Mouse (Mus musculus): ENCODE measurements around the gene Ctnna3.

Ctnna3 gene

DNA sequence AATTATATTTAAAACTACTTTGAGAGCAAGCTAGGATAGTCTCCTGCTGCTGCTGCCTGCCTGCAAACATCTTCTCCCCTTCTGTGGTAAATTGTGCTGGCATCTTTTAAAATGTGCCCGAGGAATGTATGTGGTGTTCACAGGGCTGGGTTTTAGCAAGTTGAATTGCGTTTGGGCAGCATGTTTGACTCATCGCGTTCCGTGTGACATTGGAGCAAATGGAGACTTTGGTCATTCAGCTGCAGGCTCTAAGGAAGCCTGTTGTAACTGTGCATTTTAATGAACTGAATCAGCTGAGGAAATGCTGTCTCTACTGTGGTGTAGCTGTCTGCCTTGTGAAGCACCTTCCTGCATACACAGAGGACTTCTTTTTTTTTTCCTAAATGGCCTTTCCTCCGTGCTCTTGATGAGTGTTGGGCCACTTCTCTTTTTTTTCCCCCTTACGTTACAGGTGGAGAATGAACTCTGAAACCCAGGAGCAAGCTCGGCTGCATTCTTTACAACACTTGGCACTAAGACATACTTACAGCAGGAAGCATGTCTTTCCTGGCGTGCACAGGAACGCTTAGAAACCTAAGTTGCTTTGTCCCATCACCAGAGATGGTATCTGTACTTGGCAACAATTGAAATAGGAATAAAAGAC, 646.6 kb downstream of the Ctnna3 start:
- DNase-seq (ENCODE audit: low spot score) = no peak

DNA sequence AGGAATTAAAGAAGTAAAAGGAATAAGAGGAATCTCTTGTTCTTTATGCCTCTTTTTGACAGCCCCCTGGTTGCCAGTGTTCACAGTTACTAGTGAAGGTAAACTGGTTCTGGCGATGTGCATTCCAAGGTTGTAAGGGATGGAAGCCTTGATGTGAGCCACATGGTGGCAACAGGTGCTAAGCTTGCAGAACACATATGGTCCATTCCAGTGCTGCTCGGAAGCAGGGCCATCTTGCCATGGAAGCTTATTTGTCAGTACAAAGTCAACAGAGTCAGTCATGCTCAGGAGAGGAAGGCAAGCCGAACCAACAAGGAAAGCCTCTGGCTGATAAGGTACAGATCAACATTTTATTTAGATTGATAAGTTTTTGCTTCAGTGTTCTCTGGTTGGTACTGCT, 652.4 kb downstream of the Ctnna3 start:
- DNase-seq (ENCODE audit: low spot score) = no peak

DNA sequence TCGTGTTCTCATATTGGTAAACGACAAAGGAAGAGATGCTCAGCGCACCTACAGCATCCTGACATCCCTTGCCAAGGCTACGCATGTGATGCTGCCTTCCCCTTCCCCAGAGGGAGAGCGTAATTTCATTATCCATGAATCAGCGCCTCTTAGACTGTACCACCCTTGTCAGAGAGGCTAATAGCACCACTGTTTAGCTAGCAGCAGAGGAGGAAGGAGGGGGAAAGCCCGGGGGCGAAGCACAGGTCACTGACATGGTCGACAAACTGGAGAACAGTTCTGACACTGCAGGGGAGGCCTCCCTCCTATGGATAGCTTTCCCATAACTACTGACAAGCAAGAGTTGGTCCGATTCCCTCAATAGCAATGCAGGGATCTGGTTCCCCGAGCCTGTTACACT, 653.9 kb downstream of the Ctnna3 start:
- no peak for DNase-seq (ENCODE audit: low spot score)

DNA sequence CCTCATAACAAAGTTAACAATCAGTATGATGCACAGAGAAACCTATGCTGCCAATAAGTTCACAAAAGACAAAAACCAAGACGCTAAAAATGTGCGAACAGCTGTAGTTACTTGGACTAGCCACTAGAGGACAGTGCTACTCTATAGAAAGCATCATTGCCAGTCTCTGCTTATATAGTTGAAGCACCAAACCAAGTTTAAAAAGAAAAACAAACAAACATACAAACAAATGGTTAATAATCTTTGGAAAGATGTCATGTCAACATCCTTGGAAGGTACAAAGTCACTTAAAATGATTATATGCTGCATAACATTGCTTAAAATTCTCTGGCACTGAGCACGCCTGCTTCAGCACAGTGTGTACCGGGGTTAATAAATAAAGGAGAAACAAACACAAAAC, 654.6 kb downstream of the Ctnna3 start:
- no peak for DNase-seq (ENCODE audit: low spot score)

DNA sequence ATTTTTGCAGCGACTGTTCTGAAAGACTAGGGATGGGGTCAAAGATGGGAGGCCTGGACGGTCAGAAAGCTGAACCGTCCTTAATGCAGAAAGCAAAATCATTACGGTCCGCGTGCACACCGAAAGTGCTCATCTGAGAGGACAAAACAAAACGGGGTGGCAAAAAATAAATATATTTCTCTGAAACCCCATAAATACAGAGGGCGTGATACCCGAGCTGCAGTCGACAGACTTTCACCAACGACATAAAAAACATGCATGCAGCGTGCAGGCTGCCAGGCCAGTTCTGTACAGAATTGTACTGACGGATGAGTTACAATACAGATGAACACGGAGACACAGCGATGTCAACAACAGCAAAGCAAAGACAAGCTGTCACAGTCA, 656.3 kb downstream of the Ctnna3 start:
- no peak for DNase-seq (ENCODE audit: low spot score)

DNA sequence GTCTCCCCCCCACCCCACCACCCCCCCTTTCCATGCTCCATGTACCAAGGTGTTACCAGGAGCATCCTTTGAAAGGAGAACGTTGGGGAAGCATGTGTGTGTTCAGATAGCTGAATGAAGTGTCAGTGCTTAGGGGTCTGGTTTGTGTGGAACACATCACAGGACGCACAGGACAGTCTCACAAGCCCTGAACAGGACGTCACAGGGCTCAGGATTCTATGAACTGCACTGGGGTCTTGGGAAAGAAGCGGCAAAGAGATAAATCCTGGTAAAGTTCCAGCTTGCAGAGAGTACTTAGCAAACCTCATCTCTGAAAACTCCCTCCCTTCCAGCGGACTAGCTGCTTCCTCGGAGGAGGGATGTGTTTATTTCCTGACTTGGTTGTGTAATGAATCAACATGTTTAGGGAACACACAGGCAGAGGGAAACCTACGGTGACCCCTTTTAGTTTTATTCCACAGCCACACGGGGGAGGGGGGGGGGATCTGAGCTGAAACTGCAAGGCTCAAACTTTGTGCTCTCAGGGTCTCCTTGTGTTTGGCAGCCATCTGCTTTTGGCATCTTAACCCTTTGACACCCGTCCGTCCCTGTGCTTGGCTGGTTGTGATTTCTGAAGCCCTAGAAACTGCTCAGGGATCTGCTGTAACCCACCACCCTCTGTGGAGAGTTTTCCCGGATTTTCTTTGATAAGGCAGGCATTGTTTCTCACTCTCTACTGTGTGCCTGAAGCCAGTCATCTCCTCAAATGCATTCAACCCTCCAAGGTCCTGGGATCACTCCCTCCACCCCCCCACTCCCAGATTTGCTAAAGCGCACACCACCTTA, 656.9 kb downstream of the Ctnna3 start:
- DNase-seq (ENCODE audit: low spot score) = no peak

DNA sequence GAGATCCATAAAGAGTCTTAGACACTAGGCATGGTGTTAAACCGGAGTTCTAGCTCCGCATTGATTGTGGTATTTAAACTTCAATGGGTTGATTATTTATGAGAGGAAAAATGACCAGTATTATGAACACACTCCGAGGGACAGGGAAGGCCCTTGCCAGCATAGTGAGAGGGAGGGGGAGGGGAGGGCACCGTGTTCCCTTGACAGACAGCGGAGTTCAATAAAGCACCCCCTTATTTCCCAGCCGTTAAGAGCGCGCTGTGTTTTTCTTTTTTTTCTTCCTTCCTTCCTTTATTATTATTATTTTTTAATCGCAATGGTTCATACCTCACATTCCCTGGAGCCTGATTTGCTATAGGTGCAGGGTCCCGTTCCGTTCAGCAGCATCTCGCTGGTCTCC, 657.6 kb downstream of the Ctnna3 start:
- no peak for DNase-seq (ENCODE audit: low spot score)

DNA sequence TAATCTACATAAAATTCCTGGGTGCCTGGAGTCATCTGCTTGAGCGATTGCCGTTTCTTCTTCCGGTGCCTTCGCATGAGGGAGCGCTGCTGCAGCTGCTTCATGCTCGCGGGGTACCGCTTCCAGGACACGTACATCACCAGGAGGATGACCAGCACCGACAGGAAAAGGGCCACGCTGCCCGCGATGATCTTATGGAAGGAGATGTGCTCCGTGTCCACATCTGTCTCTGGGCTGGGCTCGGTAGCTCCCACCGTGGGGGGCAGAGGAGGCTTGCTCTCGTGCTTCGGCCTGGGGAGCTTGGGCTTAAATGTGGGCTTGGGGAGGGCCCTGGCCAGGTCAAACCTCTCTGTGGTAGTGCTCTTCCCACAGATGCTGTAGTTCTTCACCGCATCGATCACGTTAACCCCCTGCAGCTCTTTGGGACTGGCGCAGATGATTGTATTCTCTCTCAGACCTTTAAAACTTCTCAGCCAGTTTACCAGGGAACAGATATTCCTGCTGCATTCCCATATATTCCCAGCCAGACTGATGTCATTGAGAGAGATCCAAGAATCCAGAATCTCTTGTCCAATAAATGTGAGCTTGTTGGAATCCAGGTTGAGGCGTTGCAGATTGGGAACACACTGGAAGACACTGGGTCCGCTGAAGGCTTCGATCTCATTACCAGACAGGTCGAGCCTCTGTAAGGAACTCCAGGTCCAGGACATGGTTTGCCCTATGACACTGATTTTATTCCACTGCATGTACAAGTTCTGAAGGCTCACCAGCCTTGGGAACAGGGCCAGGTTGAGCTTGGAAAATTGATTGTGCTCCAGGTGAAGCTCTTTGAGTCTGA, 658.3 kb downstream of the Ctnna3 start:
- DNase-seq (ENCODE audit: low spot score) = no peak

DNA sequence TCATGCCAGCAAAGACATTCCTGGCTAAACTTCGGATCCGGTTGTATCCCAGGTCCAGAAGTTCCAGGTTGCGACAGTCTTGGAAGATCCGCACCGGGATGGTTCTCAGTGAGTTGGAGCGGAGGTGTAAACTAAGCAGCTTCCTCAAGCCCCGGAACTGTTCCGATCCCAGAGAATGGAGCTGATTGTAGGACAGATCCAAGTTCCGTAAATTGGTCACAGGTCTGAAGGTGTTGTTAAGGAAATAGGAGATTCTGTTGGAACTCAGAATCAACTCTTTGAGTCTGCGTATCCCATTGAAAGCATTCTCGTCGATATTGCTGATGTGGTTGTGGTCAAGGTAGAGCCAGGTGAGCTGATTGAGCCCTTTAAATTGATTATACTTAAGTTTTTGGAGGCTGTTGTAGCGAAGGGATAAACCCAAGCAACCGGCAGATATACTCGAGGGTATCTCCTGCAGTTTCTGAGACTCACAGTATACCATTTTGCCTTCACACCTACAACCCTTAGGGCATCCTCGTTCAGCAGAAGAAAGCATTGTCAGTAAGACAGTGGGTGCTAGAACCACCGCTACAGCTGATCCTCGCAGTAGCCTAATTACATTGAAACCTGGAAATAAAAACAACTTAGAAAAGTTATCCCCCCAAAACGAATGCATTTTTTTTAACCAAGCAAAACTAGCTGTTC, 659.0 kb downstream of the Ctnna3 start:
- DNase-seq (ENCODE audit: low spot score) = no peak

DNA sequence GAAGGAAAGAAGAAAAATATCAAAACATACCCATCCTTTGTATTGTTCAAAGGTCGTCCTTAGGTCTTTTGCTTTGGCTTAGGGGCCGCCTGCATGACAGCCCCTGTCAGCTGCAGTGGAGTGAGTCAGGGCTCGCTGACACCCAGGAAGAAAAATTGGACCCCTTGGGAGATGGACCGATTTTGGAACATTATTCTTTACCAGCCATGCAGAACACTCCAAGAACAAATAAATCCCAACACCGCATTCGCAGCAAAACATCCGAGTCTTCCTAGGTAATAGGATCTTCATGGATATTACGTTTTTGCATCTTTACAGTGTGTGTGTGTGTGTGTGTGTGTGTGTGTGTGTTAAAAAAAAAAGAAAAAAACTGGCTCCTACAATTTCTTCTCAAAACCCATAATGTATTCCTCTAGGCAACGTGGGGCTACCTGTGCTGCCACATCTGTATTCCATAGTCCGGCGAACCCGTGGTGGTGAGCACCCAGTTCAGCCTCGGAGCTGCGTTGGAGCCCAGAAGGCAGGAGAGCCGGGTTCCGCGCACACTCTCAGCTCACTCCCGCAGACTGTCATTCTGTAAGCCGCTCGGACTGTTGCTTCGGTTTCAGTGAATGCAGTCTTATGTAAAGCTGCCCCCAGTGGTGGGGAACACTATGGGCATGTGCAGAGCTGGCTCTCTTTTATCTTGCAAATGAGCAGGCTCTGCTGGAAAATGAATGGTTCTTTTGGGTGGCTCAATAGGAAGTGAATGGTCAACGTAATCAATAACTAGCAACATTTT, 660.0 kb downstream of the Ctnna3 start, which contains the start of gene Lrrtm3:
Gene Lrrtm3, minus strand, starts transcription at position 598 of the 781 bp plus-strand sequence.
- peak; percentile 44 for DNase-seq (ENCODE audit: low spot score)

DNA sequence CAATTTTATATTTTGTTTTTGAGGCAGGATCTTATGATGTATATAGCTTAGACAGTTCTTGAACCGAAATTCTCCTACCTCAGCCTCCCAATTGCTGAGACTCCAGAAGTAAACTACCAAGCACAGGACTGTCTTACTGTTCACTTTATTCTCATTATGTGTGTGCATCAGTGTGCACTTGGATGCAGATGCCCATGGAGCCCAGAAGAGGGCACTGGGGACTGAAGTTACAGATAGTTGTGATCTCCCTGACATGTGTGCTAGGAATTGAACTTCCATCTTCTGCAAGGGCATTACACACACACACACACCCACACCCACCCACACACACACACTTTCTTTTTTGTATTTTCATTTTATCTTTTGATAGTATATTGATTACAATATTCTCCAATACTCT, 666.6 kb downstream of the Ctnna3 start:
- DNase-seq (ENCODE audit: low spot score) = no peak

DNA sequence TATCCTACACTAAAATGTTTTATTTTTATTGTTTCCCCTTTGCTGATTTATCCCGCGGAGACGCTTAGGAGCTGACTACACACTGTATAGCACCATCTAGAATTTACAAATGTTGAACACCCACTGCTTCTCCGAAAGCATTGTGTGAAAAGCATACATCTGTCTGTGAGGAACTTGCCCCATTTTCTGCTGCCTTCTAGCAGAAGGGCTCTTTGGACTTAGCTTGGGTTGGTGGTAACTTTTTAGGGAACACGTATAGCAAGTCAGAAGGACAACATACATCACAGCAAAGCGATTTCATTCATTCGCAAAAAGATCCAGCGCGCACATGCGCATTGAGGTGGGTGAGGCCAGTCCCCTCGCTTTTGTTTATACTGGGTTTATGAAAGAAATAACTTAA, 685.3 kb downstream of the Ctnna3 start:
- DNase-seq (ENCODE audit: low spot score) = no peak

DNA sequence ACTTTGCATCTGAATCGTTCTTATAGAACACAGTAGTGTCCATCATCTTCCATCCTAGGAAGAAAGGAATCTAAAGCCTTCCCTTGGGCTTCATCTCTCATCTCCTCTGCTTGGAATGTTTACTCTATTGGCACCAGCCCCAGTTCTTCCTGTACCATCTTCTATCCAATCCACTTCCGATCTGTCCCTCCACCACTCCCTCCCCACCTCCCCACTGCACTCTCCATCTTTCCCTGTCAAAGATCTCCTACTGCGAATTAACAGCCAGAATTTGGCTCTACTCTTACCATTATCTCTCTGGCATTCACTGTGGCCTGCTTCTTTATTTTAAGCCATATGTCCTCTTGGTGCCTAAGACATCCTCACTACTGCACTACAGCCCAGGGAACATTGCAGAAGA, 688.9 kb downstream of the Ctnna3 start:
- DNase-seq (ENCODE audit: low spot score) = no peak

DNA sequence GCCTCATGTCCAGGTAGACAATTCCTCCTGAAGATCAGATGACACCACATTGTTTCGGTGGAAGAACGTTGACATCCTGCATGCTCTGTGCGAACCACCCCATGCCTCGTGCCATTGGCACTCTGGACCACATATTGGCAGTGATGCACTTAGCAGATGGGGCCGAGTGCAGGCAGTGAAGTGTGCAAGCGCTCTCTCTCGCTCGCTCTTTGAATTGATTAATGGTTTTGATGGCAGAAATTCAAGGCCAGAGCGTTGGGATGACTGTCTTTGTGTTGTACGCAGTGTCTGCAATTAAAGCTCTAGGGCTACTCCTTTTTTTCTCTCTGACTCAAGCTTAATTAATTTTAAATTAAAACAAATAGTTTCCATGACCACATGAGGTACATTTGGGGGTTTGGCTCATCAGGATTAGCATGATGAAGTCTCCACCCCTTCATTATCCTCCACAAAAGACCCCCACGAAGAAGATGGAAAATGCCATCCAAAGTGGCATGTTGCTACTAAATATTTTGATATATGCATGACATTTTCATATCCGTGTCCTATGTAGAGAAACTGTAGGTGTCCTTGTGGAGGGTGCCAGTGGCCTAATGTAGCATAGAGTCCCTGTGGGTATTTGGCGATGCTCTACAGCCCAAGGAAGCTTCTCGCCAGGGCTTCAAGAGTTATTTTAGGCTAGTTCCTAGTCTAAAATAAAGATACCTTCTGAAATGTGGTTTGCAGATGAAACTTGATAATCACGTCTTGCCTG, 700.7 kb downstream of the Ctnna3 start:
- DNase-seq (ENCODE audit: low spot score) = no peak

DNA sequence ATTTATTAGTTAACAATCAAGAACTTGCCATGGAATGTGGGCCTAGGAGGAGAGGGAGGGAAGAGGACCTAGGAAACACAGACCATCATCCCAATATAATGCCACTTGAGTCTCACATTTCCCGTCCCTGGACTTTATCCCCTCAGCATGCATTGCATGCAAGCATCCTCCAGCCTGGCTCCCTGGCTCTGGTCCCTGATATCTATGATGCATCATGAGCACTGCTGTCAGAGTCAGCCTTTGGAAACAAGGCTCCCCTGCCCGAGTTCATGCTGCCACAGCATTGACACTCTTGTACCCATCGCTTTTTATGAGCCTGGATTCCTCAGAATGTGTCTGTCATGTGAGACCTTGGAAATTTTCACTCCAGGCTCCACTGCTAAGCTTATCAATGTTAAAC, 703.6 kb downstream of the Ctnna3 start:
- no peak for DNase-seq (ENCODE audit: low spot score)

DNA sequence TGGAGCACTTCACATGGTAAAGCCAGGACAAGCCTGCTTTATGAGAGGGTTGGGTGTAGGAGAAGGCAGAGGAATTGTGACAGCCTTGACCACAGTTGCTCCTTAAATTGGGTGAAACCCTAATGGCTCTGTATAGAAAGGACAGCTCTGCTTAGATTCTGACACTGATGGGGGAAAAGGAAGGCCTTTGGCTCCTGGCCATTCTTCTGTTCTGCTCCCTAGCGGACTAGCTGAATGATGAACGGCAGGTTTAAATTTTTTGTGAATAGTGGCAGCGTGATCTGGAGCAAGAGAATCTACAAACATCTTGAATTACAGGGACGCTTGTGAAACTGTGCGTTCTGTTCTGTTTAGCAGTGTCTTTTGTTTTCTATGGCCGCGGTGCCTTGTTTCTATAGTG, 705.6 kb downstream of the Ctnna3 start:
- no peak for DNase-seq (ENCODE audit: low spot score)

DNA sequence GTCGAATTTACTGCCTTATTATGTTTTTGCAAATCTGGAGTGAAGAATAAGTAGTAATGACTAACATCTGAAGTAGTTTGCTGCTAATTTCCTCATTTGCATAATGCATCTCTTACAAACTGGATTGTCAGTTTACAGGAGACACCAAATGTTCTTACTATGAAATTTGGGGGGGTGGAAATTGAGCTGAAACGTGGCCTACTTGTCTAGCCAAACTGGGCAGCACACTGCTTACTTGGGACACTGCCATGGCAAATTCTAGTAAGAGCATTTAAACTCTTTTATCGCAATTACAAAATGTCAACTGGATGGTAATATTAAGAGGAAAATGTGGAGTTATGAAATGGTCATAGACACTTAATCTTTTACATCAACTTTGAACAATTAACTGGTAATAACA, 716.6 kb downstream of the Ctnna3 start:
- DNase-seq (ENCODE audit: low spot score) = no peak

DNA sequence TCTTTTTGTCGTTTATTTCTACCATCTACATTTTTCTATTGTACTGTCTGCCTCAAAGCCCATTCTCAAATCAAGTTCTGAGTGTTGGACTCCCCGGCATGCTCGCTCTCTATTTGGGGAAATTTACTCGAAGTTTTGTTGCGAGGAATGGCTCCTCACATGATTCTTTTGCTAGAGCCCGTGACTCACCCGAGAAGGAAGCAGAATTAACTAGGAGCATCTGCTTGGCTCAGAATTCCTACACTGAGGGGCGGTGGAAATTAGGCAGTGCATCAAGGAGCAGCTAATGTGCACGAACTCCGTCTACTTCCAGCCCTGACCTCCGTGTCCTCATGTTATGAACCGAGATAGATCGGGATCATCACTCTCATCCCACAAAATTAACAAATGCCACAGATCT, 751.8 kb downstream of the Ctnna3 start:
- DNase-seq (ENCODE audit: low spot score) = no peak

DNA sequence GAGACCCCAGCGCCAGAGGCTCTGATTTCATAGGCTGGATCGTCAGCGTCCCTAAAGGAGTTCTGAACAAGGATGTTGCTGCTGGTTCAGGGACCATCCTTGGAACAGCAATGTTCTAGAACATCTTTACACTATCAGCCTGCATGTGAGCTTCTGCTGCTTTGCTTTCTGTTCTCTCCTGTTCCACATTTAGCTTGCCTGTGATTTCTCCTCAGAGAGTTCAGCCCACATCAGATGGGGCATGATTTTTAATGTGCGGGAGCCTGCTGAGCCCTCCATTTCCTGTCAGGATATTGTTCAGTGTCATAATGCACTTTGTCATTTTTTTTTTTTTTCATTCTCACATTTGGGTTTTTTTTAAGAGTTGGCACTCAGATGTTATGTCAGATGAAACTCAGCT, 752.8 kb downstream of the Ctnna3 start:
- no peak for DNase-seq (ENCODE audit: low spot score)

DNA sequence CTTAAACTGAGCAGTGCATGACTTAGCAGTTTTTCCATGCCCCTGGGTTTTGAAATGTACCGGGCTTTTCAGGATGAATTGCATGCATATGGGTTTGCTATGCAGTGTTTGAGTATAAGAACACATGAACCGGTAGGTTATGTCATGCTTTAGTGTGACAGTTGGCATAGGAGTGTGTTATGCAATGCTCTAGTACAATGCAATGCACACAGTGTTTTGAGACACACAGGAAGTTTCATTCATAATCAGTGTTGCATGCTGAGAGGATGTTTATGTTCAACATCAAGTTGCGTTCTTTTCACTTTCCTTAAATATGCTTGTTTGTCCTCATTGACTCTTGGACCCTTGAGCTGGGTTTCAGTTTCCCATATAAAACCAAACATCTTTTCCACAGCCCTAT, 758.1 kb downstream of the Ctnna3 start:
- DNase-seq (ENCODE audit: low spot score) = no peak

DNA sequence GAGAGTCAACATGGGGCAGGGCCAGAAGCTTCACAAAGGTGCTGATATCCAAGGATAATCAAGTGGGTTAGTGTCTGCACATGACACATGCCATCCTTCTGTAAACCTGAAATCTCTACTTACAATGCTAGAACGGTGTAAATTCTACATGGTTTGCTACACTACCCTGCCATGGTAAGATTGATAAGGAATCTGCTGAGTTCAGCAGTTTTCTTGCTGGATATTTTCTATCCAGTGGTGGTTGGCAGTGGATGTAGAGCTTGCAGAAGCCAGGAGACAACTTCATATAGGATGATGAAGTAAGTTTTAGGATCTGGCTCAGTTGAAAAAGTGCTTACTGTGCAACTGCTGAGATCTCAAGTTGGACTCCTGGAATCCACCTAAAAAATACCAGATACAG, 767.7 kb downstream of the Ctnna3 start:
- DNase-seq (ENCODE audit: low spot score) = no peak

Measured in ovary, adult 18-20 months (tissue).